In the genomic region with DNA sequence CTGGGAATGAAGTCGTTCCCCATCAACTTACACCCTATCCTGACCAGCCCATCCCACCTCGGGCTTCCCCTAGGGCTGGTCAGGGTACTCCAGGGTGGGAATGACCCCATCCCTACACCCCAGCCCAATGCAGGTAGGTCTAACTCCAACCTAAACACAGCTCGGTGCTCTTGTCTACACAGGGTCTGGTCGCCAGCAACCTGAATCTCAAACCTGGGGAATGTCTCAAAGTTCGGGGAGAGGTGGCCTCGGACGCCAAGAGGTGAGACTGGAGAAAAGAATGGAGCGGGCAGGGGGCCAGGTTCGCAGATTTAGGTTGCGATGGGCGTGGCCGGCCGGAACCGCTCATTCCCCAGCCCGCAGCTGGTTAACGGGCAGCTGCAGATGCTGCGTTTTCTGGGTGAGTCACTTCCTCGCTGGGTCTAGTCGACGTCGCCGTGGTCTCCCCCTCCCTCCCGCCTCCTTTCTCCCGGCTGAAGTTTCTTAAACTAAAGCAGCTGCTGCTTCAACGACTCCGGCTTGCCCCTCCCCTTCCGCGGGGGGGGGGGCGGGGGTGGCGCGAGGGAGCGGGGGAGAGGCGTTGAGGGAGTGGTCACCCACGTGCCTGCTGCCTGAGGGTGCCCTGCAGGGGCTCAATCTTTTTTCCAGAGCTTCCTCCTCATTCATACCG, we compare ENCODE assay signal across 8 mouse cellular contexts. TPM values are rescaled to one million over a fixed set of nuclear protein-coding genes. Genes with fewer than 3 reads are reported as not detected.
DNase-seq lines count a peak whose midpoint lies in the region; ATAC-seq lines count a peak whose summit lies in the region.

No protein-coding gene starts in this region.

- no peaks in the 10 kb centered on the region for H3K27me3 ChIP-seq in forebrain, embryonic 16.5 days (replicated peaks; ENCODE audit: control insufficient read depth, insufficient read depth, low read length)
- peaks cover 15% of the 10 kb centered on the region for H3K27me3 ChIP-seq in hindbrain, embryonic 10.5 days (ENCODE audit: insufficient read depth, poor library complexity, severe bottlenecking)
- no peaks in the 10 kb centered on the region for H3K27me3 ChIP-seq in limb, embryonic 11.5 days (ENCODE audit: control insufficient read depth, insufficient read depth, low read length)
- H3K27me3 ChIP-seq in midbrain, embryonic 11.5 days (ENCODE audit: control insufficient read depth, insufficient read depth, low read length) = peaks cover 2% of the 10 kb centered on the region; the same call in 1 of the 2 replicates

- DNase-seq in CD4-positive, CD25-positive, alpha-beta regulatory T cell, adult 2 months (ENCODE audit: low read depth, low spot score) = peak; percentile 92
- DNase-seq in adrenal gland, adult 8-10 months = peak; percentile 74
- DNase-seq in hindbrain, embryonic 10.5 days (ENCODE audit: low spot score) = peak; percentile 83
- peak; percentile 95 for DNase-seq in limb, embryonic 11.5 days (ENCODE audit: low spot score)
- DNase-seq in midbrain, embryonic 11.5 days (ENCODE audit: low spot score, missing footprints) = peak; percentile 93
- peak; percentile 90 for DNase-seq in skeletal muscle tissue, adult 2 months (ENCODE audit: low read depth, low spot score)
- DNase-seq in layer of hippocampus, adult 8-10 months (ENCODE audit: low spot score in 2 of 2) = no peak

- H3K9ac ChIP-seq in forebrain, embryonic 16.5 days (replicated peaks; ENCODE audit: low read depth, low read length) = peak overlapping the region; percentile 27
- peak overlapping the region; percentile 47; the same call in 1 of the 2 replicates for H3K9ac ChIP-seq in limb, embryonic 11.5 days (ENCODE audit: low read length)
- H3K9ac ChIP-seq in midbrain, embryonic 11.5 days (ENCODE audit: low read length) = peak overlapping the region; percentile 46

- peak; percentile 60 for ATAC-seq in forebrain, embryonic 16.5 days
- peak; percentile 63; the same call in 1 of the 2 replicates for ATAC-seq in limb, embryonic 11.5 days (ENCODE audit: insufficient number of reproducible peaks, low FRiP score, low TSS enrichment, low read depth)
- ATAC-seq in midbrain, embryonic 11.5 days (ENCODE audit: low FRiP score) = peak; percentile 42

- WGBS in forebrain, embryonic 16.5 days = 2% methylated on average over 25 of the region's 35 CpGs
- WGBS in hindbrain, embryonic 10.5 days = under 1% methylated on average over 32 of the region's 35 CpGs
- under 1% methylated on average over 31 of the region's 35 CpGs for whole genome bisulfite sequencing in limb, embryonic 11.5 days
- 2% methylated on average over 28 of the region's 35 CpGs for WGBS in midbrain, embryonic 11.5 days

- H3K4me2 ChIP-seq in forebrain, embryonic 16.5 days (ENCODE audit: low read length) = peak overlapping the region; percentile 71
- peak overlapping the region; percentile 63 for H3K4me2 ChIP-seq in limb, embryonic 11.5 days (ENCODE audit: low read depth, severe bottlenecking)
- peak overlapping the region; percentile 54 for H3K4me2 ChIP-seq in midbrain, embryonic 11.5 days

- H3K36me3 ChIP-seq in forebrain, embryonic 16.5 days (ENCODE audit: control insufficient read depth, insufficient read depth) = no peaks in the 10 kb centered on the region
- H3K36me3 ChIP-seq in hindbrain, embryonic 10.5 days = peaks cover 11% of the 10 kb centered on the region; the same call in 1 of the 2 replicates
- H3K36me3 ChIP-seq in limb, embryonic 11.5 days (ENCODE audit: control insufficient read depth, insufficient read depth, low read length) = peaks cover 5% of the 10 kb centered on the region; the same call in 1 of the 2 replicates
- no peaks in the 10 kb centered on the region for H3K36me3 ChIP-seq in midbrain, embryonic 11.5 days (ENCODE audit: control insufficient read depth, insufficient read depth, low read length)

- peaks cover 25% of the 10 kb centered on the region for H3K4me1 ChIP-seq in forebrain, embryonic 16.5 days (replicated peaks; ENCODE audit: control insufficient read depth, insufficient read depth, low read length)
- peaks cover 47% of the 10 kb centered on the region for H3K4me1 ChIP-seq in hindbrain, embryonic 10.5 days (replicated peaks)
- peaks cover 18% of the 10 kb centered on the region for H3K4me1 ChIP-seq in limb, embryonic 11.5 days (ENCODE audit: control insufficient read depth, insufficient read depth, low read length)
- peaks cover 22% of the 10 kb centered on the region for H3K4me1 ChIP-seq in midbrain, embryonic 11.5 days (ENCODE audit: control insufficient read depth, insufficient read depth, low read length)

- H3K27ac ChIP-seq in forebrain, embryonic 16.5 days (ENCODE audit: low read length) = no peak overlapping the region
- peak overlapping the region; percentile 76 for H3K27ac ChIP-seq in hindbrain, embryonic 10.5 days
- peak overlapping the region; percentile 61 for H3K27ac ChIP-seq in limb, embryonic 11.5 days (replicated peaks; ENCODE audit: low read depth, low read length)
- no peak overlapping the region for H3K27ac ChIP-seq in midbrain, embryonic 11.5 days (ENCODE audit: low read depth, low read length)

- peak overlapping the region; percentile 36 for H3K4me3 ChIP-seq in forebrain, embryonic 16.5 days (replicated peaks; ENCODE audit: low read length)
- H3K4me3 ChIP-seq in hindbrain, embryonic 10.5 days = peak overlapping the region; percentile 47
- peak overlapping the region; percentile 28 for H3K4me3 ChIP-seq in limb, embryonic 11.5 days (ENCODE audit: low read depth, low read length)
- peak overlapping the region; percentile 25 for H3K4me3 ChIP-seq in midbrain, embryonic 11.5 days (ENCODE audit: low read depth, low read length)

- no peaks in the 10 kb centered on the region for H3K9me3 ChIP-seq in forebrain, embryonic 16.5 days (ENCODE audit: control insufficient read depth, low read length)
- H3K9me3 ChIP-seq in hindbrain, embryonic 10.5 days = no peaks in the 10 kb centered on the region
- H3K9me3 ChIP-seq in limb, embryonic 11.5 days (ENCODE audit: control insufficient read depth, low read length) = no peaks in the 10 kb centered on the region
- H3K9me3 ChIP-seq in midbrain, embryonic 11.5 days (ENCODE audit: control insufficient read depth, low read length) = no peaks in the 10 kb centered on the region

RNA-seq across cellular contexts. Expression of a gene that starts 1.4 kb away (rescaled TPM):
- total RNA-seq in adrenal gland, adult 8-10 months (2022) = 100 to 1,000 TPM; 294 to 595 (median 433) TPM
- 51.9 and 95.5 TPM in 2 replicates for polyA plus RNA-seq in forebrain, embryonic 16.5 days (2015; fragmentation: Nextera tagmentation; extraction: Ambion mirVana)
- polyA plus RNA-seq in hindbrain, embryonic 10.5 days (2016; fragmentation: Nextera tagmentation; extraction: Ambion mirVana) = 305 and 403 TPM in 2 replicates
- 567 and 570 TPM in 2 replicates for polyA plus RNA-seq in limb, embryonic 11.5 days (2014; fragmentation: Nextera tagmentation; extraction: Ambion mirVana)
- polyA plus RNA-seq in midbrain, embryonic 11.5 days (2014; fragmentation: Nextera tagmentation; extraction: Ambion mirVana) = 360 and 382 TPM in 2 replicates
- 10 to 100 TPM; 16.9 to 40.3 (median 28.2) TPM for total RNA-seq in layer of hippocampus, adult 8-10 months (2022)

RNA-seq across cellular contexts. Expression of a gene that starts 6.8 kb away (rescaled TPM):
- total RNA-seq in adrenal gland, adult 8-10 months (2022) = 10 to 100 TPM; 51.2 to 58.9 (median 52.1) TPM
- 60.4 and 64.2 TPM in 2 replicates for polyA plus RNA-seq in forebrain, embryonic 16.5 days (2015; fragmentation: Nextera tagmentation; extraction: Ambion mirVana)
- polyA plus RNA-seq in hindbrain, embryonic 10.5 days (2016; fragmentation: Nextera tagmentation; extraction: Ambion mirVana) = 64.1 and 68.0 TPM in 2 replicates
- polyA plus RNA-seq in limb, embryonic 11.5 days (2014; fragmentation: Nextera tagmentation; extraction: Ambion mirVana) = 72.7 and 76.3 TPM in 2 replicates
- 58.3 and 62.7 TPM in 2 replicates for polyA plus RNA-seq in midbrain, embryonic 11.5 days (2014; fragmentation: Nextera tagmentation; extraction: Ambion mirVana)
- 10 to 100 TPM; 34.4 to 41.8 (median 37.7) TPM for total RNA-seq in layer of hippocampus, adult 8-10 months (2022)

RNA-seq across cellular contexts. Expression of a gene that starts 14.2 kb away (rescaled TPM):
- total RNA-seq in adrenal gland, adult 8-10 months (2022) = 1 to 10 TPM; 4.6 to 8.6 (median 5.9) TPM
- 96.4 and 102 TPM in 2 replicates for polyA plus RNA-seq in forebrain, embryonic 16.5 days (2015; fragmentation: Nextera tagmentation; extraction: Ambion mirVana)
- polyA plus RNA-seq in hindbrain, embryonic 10.5 days (2016; fragmentation: Nextera tagmentation; extraction: Ambion mirVana) = 29.5 and 33.9 TPM in 2 replicates
- 38.2 and 39.6 TPM in 2 replicates for polyA plus RNA-seq in limb, embryonic 11.5 days (2014; fragmentation: Nextera tagmentation; extraction: Ambion mirVana)
- polyA plus RNA-seq in midbrain, embryonic 11.5 days (2014; fragmentation: Nextera tagmentation; extraction: Ambion mirVana) = 32.6 and 33.8 TPM in 2 replicates
- total RNA-seq in layer of hippocampus, adult 8-10 months (2022) = 100 to 1,000 TPM; 140 to 156 (median 148) TPM

RNA-seq across cellular contexts. Expression of a gene that starts 19.6 kb away (rescaled TPM):
- total RNA-seq in adrenal gland, adult 8-10 months (2022) = 100 to 1,000 TPM; 121 to 175 (median 150) TPM
- 42.7 and 49.7 TPM in 2 replicates for polyA plus RNA-seq in forebrain, embryonic 16.5 days (2015; fragmentation: Nextera tagmentation; extraction: Ambion mirVana)
- 45.8 and 48.0 TPM in 2 replicates for polyA plus RNA-seq in hindbrain, embryonic 10.5 days (2016; fragmentation: Nextera tagmentation; extraction: Ambion mirVana)
- 47.9 and 50.8 TPM in 2 replicates for polyA plus RNA-seq in limb, embryonic 11.5 days (2014; fragmentation: Nextera tagmentation; extraction: Ambion mirVana)
- polyA plus RNA-seq in midbrain, embryonic 11.5 days (2014; fragmentation: Nextera tagmentation; extraction: Ambion mirVana) = 33.2 and 34.8 TPM in 2 replicates
- total RNA-seq in layer of hippocampus, adult 8-10 months (2022) = 10 to 100 TPM in 2 of 4 experiments, 1 to 10 TPM in 2; 7.0 to 14.1 (median 11.5) TPM

RNA-seq across cellular contexts. Expression of a gene that starts 28.4 kb away (rescaled TPM):
- total RNA-seq in adrenal gland, adult 8-10 months (2022) = 10 to 100 TPM in 2 of 4 experiments, 1 to 10 TPM in 2; 8.5 to 23.0 (median 15.2) TPM
- polyA plus RNA-seq in forebrain, embryonic 16.5 days (2015; fragmentation: Nextera tagmentation; extraction: Ambion mirVana) = 4.9 and 6.0 TPM in 2 replicates
- 23.8 and 24.7 TPM in 2 replicates for polyA plus RNA-seq in hindbrain, embryonic 10.5 days (2016; fragmentation: Nextera tagmentation; extraction: Ambion mirVana)
- 45.0 and 50.9 TPM in 2 replicates for polyA plus RNA-seq in limb, embryonic 11.5 days (2014; fragmentation: Nextera tagmentation; extraction: Ambion mirVana)
- 9.1 and 10.3 TPM in 2 replicates for polyA plus RNA-seq in midbrain, embryonic 11.5 days (2014; fragmentation: Nextera tagmentation; extraction: Ambion mirVana)
- total RNA-seq in layer of hippocampus, adult 8-10 months (2022) = 10 to 100 TPM; 28.9 to 33.0 (median 31.8) TPM

Comparison
In these comparisons a context has a peak if more than half of its experiments do, and no peak if none do; other contexts are left out.
1. DNase-seq: peak in CD4-positive, CD25-positive, alpha-beta regulatory T cell, adult 2 months (single experiment), adrenal gland, adult 8-10 months (single experiment), hindbrain, embryonic 10.5 days (single experiment), limb, embryonic 11.5 days (single experiment), midbrain, embryonic 11.5 days (single experiment) and skeletal muscle tissue, adult 2 months (single experiment); none in layer of hippocampus, adult 8-10 months (0 of 2).
2. H3K27ac ChIP-seq: peak in hindbrain, embryonic 10.5 days (single experiment) and limb, embryonic 11.5 days (single experiment); none in forebrain, embryonic 16.5 days (single experiment) and midbrain, embryonic 11.5 days (single experiment).
3. Peak in every context shown above with its lines, with median percentiles within 50 percentile points of each other: ATAC-seq, H3K4me2 ChIP-seq, H3K4me3 ChIP-seq and H3K9ac ChIP-seq.